Mouse (Mus musculus): ENCODE results near the gene Pef1.

- TF ChIP-seq USF1 (IDR thresholded peaks at IDR 0.05; ENCODE audit: low read depth) = no peak
- TF ChIP-seq MYOG (IDR thresholded peaks at IDR 0.05; ENCODE audit: control insufficient read depth in 1 of 3, insufficient read depth in 1 of 3, insufficient read length in 2 of 3, low read depth in 2 of 3) = no peak
- TF ChIP-seq POLR2A (IDR thresholded peaks at IDR 0.05; ENCODE audit: insufficient read length, low read depth) = no peak
- TF ChIP-seq POLR2AphosphoS2 (IDR thresholded peaks at IDR 0.05; ENCODE audit: insufficient read length, low read depth) = no peak
- TF ChIP-seq MAX (IDR thresholded peaks at IDR 0.05; ENCODE audit: low read depth) = no peak
- no peak for TF ChIP-seq REST (IDR thresholded peaks at IDR 0.05; ENCODE audit: insufficient read depth, insufficient read length)
- TF ChIP-seq CEBPB (IDR thresholded peaks at IDR 0.05; ENCODE audit: insufficient read depth, poor library complexity, severe bottlenecking) = no peak
- TF ChIP-seq E2F4 (IDR thresholded peaks at IDR 0.05; ENCODE audit: insufficient read depth) = no peak
Measured at GRCm38 (mm10) chr4:130123020-130123419, 20.7 kb downstream of the Pef1 start.

All from myocyte (in vitro differentiated cells).